Mouse (Mus musculus) monocyte, adult 5-6 weeks (primary cell): ENCODE data around the gene Pnma3. TPM values are rescaled to one million over a fixed set of nuclear protein-coding genes. Genes with fewer than 3 reads are reported as not detected.
"Not testable (repeated sequence)": the region's sequence is repeated elsewhere in the genome, so short reads cannot be mapped to it uniquely, and the experiment has no call there.

Experiments
- ATAC-seq: fragments of 153-309, 156-312 bp; replicated peaks from 2 replicates; pipeline ENCODE4 v1.8.0; 2017; ENCODE audit warnings: mild to moderate bottlenecking; ENCODE audit not compliant: low TSS enrichment, insufficient number of reproducible peaks, severe bottlenecking, poor library complexity, low FRiP score
- total RNA-seq: library from RNA; stranded (forward); fragments of 200-1000, 200-491, 200-594 nt; gene quantifications from 3 replicates; pipeline ENCODE4 v1.2.3, GENCODE M21; 2017

Gene Pnma3
- not detected in 3 replicates for total RNA-seq

DNA sequence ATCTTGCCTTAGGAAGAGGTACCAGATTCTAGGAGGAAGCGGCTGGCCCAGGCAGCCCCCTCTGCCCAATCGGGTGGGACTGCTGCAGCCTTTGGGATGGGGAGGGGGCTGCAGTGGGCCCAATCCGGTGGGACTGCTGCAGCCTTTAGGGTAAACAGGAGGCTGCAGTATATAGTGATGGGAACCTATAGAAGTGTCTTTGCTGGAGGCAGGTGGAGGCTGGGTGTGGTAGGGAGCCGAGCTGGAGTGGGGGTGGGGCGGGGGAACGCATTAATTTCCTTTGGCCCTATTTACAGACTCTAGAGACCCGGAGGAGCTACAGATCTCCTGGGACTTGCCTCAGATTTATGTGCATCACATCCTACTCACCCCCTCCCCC, at the start of gene Pnma3:
Gene Pnma3 (plus strand): TSS at position 373 of the 379 bp plus-strand sequence.
- ATAC-seq = no peak

DNA sequence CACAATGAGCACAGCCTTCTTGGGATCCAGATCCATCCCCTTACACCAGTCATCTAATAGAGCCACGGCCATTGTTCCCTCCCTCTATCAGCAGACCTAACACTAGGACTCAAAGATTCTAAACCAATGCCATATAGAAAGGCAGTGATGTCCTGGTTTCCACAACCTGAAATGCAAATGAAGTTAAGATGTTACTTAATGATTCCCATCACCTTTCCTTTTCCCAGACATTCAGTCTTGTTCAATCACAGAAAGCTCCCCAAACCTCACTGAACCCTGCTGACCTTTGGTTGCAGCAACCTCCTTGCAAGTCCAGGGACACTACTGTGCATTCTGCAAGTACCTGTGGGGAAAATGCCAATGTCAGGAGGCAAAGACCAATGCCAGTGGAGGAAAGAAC, 27.6 kb upstream of the Pnma3 start, which contains the start of gene Pnma5:
Gene Pnma5 (minus strand): TSS at position 101 of the 400 bp plus-strand sequence.
- ATAC-seq = no peak

DNA sequence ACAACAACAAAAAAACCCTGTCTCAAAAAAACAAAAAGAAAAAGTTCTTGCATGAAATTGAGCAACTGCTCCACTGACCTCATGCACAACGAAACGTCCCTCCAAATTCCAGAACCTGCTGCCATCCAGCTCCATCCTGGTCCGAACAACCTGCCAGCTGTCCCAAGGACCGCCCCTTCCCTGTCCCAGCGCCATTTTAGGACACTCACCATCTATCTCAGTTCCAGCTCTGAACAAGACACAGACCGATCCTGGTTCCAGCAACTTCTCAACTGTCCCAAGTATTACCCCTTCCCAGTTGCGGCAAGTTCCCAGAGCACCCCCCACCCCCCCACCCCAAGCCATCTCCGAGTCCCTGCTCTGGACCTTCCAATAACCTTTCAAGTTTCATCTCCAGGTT, 25.8 kb upstream of the Pnma3 start:
- no peak for ATAC-seq

DNA sequence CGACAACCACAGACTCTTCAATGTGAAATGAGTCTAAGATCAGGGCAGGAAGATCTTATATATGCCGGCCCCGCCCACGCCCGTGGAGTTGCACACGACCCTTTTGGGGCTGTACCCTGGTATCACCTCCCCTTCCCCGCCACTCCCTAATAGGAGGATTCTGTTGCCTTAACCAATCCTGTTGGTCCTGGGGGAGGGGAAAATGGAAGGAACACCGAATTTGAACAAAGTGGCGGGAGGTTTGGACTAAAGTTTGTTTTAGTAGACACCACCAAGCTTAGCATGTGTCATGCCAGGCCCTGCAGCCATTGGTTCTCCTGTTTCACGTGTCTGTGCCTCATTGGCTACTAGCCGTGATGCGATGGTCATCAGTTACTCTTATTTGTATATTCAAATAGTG, 24.9 kb upstream of the Pnma3 start:
- no peak for ATAC-seq

GRCm38 (mm10) chrX:73053860-73054563, 10.6 kb upstream of the Pnma3 start:
- ATAC-seq = peak; percentile 99

DNA sequence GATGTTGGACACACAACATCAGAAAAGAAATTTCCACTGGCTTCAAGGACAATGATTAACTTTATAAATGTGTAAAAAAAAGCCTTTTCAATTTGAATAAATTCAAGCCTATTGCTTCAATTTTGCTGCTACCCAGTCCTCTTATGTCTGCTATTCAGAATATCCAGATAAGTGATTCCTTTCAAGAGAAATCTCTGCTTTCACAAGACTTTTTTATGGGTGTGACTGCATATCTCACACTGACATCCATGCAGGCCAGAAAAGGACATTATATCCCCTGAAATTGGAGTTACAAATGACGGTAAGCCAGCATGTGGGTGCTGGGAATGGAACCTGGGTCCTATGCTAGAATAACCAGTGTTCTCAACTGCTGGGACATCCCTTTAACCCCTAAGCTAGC, 3.1 kb upstream of the Pnma3 start:
- no peak for ATAC-seq

DNA sequence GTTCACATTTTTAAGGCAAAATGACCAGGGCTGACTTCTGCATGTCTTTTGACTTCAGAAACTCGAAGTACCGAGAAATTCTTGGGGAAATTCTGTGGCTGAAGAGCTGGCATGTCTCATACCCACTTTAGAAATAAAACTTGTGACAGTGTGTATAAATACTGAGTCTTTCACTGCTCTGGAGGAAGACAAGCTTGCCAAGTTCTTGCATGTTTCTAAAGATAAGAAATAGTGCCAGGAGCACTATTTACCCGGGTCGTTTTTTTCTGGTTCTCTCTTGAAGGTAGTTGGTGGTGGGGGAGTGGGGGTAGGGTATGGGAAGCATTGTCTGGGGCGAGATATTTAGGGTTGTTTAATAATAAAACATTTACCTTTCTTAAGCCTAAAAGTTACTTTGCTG, 2.3 kb upstream of the Pnma3 start:
- ATAC-seq = no peak

- ATAC-seq = no peak
Measured at GRCm38 (mm10) chrX:73063512-73064414, 824 bp upstream of the Pnma3 start.

DNA sequence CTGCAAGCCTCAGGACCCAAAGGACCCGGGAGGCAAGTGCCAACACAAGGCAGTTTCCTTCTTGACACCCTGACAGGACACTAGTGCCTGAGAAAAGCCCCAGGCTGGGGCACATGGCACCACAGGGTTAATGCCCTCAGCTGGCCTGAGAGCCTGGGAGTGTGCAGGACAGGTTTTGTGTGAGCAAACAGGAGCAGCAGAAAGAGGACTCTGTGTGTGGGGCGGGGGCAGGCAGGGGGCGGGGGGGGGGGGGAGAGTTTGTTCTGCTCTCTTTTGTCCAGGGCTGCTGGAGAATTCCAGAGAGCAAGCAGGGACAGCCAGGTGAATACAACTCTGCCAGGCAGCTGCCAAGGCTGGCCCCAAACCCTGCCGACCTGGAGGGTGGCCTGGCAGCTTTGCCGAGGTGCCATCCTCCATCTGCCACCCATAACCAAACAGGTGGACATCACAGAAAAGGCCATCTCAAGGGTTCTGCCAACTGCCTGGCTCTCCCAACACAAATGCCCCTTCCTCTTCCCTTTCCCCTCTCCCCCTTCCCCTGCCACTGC, 2.3 kb downstream of the Pnma3 start:
- not testable (repeated sequence) for ATAC-seq

DNA sequence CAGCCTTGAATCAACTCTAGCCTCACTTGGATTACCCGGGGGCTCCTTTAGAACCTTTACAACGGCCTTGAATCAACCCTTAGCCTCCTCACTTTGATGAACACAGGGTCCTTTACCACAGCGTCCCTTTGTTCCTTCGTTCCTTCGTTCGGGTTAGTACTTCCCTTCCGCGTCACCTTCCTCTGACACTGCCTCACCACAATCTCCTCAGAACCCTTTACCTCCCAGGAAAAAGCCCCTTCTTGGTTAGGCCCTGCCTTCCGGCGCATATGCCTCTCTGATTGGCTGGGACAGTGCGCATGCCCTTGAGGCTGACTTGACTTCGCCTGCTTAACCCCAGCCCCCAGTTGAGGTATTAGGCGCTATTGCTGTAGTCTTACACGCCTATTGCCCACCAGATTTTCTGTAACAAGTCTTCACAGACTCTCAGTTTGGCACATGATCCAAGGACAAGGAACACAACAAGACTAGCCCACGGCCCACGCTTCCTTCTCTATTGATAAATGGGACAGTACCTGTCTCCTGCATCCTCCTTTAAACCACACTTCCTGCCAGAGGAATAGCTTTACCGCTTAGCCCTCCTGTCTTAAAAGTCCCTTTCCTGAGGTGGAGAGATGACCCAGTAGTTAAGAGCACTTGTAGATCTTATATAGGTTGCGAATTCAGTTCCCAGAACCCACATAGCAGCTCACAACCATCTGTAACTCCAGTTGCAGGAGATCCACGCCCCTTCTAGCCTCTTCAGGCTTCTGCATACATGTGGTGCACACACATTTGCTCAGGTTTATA, 17.9 kb downstream of the Pnma3 start, which contains the start of gene Xlr4a:
Gene Xlr4a (minus strand): TSS at position 212 of the 789 bp plus-strand sequence.
- not testable (repeated sequence) for ATAC-seq

DNA sequence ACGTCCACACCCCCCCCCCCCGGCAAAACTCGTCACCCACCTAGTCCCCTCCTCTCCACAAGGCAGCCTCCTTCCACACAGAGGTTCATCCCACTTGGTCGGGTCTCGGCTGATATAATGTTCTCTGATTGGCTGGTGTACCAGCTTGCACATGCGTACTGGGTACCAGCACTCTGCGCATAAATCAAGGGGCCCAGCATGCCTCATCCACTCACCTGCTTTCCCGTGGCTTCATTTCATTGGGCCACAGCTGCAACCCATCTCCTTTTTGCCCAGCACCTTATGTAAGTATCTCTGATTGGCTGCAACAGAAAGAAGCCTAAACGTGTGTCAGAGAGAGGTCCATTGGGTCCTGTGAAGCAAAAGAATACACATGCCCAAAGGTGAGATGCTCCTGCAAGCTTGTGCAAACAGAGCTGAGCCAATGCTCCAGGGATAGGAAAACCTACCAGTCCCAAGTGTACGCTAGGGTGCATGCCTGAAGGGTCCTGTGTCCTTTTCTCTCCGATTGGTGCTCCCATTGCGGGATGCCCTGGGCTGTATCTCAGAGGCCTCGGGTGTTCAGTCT, 32.4 kb downstream of the Pnma3 start, which contains the start of gene Xlr3a:
Gene Xlr3a (minus strand): TSS at position 155 of the 568 bp plus-strand sequence.
- ATAC-seq = not testable (repeated sequence)

DNA sequence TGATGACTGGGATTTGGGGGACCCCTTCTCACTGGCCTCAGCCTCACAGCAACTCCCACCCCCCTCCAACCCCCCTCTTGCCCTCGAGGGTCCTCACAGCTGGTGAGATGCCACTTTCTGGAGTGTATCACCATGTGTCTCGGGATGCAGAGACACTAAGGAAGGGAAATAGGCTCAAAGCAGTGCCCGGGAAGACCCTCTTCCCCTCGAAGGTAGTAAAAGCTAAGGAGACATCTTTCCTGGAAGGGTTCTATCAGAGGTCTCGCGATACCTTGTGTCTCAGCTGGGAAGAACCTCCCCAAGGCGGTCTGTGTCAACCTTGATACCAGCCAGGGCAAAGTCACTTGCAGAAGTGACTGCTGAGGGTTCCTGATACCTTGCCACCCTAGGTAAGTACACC, 52.2 kb downstream of the Pnma3 start, which contains the start of gene Gm14685:
Gene Gm14685 (plus strand): TSS at position 301 of the 400 bp plus-strand sequence.
- ATAC-seq = not testable (repeated sequence)

Other genes starting within 250 kb of the Pnma3 start
- not detected in 3 replicates for gene Gabrq, start 239.6 kb upstream of the Pnma3 start, total RNA-seq
- 80.1 to 104 TPM (median 92.7 TPM) in 3 replicates for gene Cetn2, start 146.4 kb upstream of the Pnma3 start, total RNA-seq
- gene Nsdhl, start 146.2 kb upstream of the Pnma3 start, total RNA-seq = 9.2 to 12.5 TPM (median 10.4 TPM) in 3 replicates
- not detected in 3 replicates for gene Zfp185, start 77.4 kb upstream of the Pnma3 start, total RNA-seq
- not detected in 3 replicates for gene Pnma5, start 27.7 kb upstream of the Pnma3 start, total RNA-seq
- 10.5 to 20.8 TPM (median 17.3 TPM) in 3 replicates for gene Xlr4a, start 17.7 kb downstream of the Pnma3 start, total RNA-seq
- gene Xlr3a, start 32.3 kb downstream of the Pnma3 start, total RNA-seq = not detected in 3 replicates
- 0.11 to 0.29 TPM in 2 of 3 replicates, not detected in the other for gene Gm14685, start 52.3 kb downstream of the Pnma3 start, total RNA-seq
- not detected in 3 replicates for gene Xlr5b, start 84.0 kb downstream of the Pnma3 start, total RNA-seq
- gene DXBay18, start 84.7 kb downstream of the Pnma3 start, total RNA-seq = not detected in 3 replicates
- not detected in 3 replicates for gene Spin2d, start 112.2 kb downstream of the Pnma3 start, total RNA-seq
- 13.7 to 20.2 TPM (median 19.5 TPM) in 3 replicates for gene Xlr3b, start 127.4 kb downstream of the Pnma3 start, total RNA-seq
- 25.8 to 58.7 TPM (median 33.4 TPM) in 3 replicates for gene Xlr4b, start 149.5 kb downstream of the Pnma3 start, total RNA-seq
- 2.7 to 6.9 TPM (median 4.8 TPM) in 3 replicates for gene F8a, start 163.5 kb downstream of the Pnma3 start, total RNA-seq
- gene Xlr4c, start 178.3 kb downstream of the Pnma3 start, total RNA-seq = 3.9 to 27.0 TPM (median 6.7 TPM) in 3 replicates
- gene Xlr3c, start 200.6 kb downstream of the Pnma3 start, total RNA-seq = not detected in 3 replicates
- not detected in 3 replicates for gene Xlr5a, start 228.2 kb downstream of the Pnma3 start, total RNA-seq
- not detected in 3 replicates for gene Xlr5c, start 228.2 kb downstream of the Pnma3 start, total RNA-seq